Mouse (Mus musculus): ENCODE data around the gene Lima1. TPM values are rescaled to one million over a fixed set of nuclear protein-coding genes. Genes with fewer than 3 reads are reported as not detected.

Lima1 gene
- polyA plus RNA-seq, 2 experiments = 76.0 to 81.2 TPM

DNA sequence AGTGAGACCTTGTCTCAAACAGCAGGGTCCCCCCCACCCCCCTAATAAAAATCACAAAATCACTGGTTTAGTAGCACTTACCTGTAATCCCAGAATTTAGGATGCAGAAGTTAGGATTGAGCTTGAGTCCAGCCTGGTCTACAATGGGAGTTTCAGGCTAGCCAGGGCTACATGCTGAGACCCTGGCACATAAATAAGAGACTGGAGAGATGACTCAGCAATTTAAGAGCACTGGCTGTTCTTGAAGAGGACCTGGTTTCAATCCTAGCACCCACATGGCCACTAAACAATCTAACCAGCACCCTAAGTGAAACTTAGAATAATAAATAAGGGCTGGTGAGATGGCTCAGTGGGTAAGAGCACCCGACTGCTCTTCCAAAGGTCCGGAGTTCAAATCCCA lies 144.1 kb downstream of the Lima1 start:
- Histone ChIP-seq H3K9ac (ENCODE audit: low read depth, low read length, severe bottlenecking) (no peak overlapping the region), H3K4me1 (ENCODE audit: control insufficient read depth, insufficient read depth, low read length) (no peaks in the 10 kb centered on the region), H3K9me3 (ENCODE audit: control insufficient read depth, low read length) (no peaks in the 10 kb centered on the region), H3K4me3 (replicated peaks; ENCODE audit: low read length) (no peak overlapping the region), H3K36me3 (ENCODE audit: control insufficient read depth, insufficient read depth, low read length) (peaks cover 52% of the 10 kb centered on the region), H3K27me3 (ENCODE audit: control insufficient read depth, insufficient read depth, low read length) (no peaks in the 10 kb centered on the region), H3K27ac (replicated peaks; ENCODE audit: low read depth, low read length) (no peak overlapping the region), H3K4me2 (replicated peaks; ENCODE audit: low read depth, low read length, severe bottlenecking) (no peak overlapping the region)
- 95% methylated on average over 2 of the region's 2 CpGs for WGBS
- ATAC-seq (ENCODE audit: low FRiP score, low read depth) (no peak), DNase-seq (ENCODE audit: low spot score) (no peak)
- TF ChIP-seq POLR2A (IDR thresholded peaks at IDR 0.05; ENCODE audit: borderline replicate concordance, extremely low read depth, insufficient read depth, insufficient read length) = no peak

DNA sequence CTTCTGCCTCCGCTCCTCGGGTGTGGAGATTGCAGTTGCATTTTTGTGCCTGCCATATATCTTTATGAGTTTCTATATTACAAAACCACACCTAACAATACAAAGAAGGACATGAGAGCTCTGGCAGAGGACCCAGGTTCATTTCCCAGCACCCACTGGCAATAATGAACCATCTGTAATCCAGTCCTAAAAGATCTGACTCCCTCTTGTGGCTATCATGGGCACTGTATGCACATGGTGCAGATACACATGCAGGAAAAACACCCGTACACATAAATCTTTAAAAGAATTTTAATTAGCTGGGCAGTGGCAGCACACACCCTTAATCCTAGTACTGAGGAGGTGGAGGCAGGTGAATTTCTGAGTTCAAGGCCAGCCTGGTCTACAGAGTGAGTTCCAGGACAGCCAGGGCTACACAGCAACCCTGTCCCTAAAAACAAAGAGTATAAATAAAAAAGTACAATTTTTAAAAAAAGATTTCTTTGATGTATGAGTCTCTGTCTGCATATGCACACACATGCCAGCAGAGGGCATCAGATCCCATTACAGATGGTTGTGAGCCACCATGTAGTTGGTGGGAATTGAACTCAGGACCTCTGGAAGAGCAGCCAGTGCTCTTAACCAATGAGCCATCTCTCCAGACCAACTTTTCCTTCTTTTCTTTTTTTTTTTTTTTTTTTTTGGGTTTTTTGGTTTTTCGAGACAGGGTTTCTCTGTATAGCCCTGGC lies 146.0 kb downstream of the Lima1 start:
- no peak overlapping the region for H3K4me3 ChIP-seq (replicated peaks; ENCODE audit: low read length)
- ATAC-seq (ENCODE audit: low FRiP score, low read depth) = no peak
- H3K4me2 ChIP-seq (replicated peaks; ENCODE audit: low read depth, low read length, severe bottlenecking) = no peak overlapping the region
- peaks cover 7% of the 10 kb centered on the region; the same call in 1 of the 2 replicates for H3K4me1 ChIP-seq (ENCODE audit: control insufficient read depth, insufficient read depth, low read length)
- H3K9ac ChIP-seq (ENCODE audit: low read depth, low read length, severe bottlenecking) = no peak overlapping the region
- H3K9me3 ChIP-seq (ENCODE audit: control insufficient read depth, low read length) = no peaks in the 10 kb centered on the region
- peaks cover 34% of the 10 kb centered on the region for H3K36me3 ChIP-seq (ENCODE audit: control insufficient read depth, insufficient read depth, low read length)
- H3K27ac ChIP-seq (replicated peaks; ENCODE audit: low read depth, low read length) = no peak overlapping the region
- no peak for DNase-seq (ENCODE audit: low spot score)
- WGBS = 96% methylated on average over 3 of the region's 4 CpGs
- no peaks in the 10 kb centered on the region for H3K27me3 ChIP-seq (ENCODE audit: control insufficient read depth, insufficient read depth, low read length)
- TF ChIP-seq POLR2A (IDR thresholded peaks at IDR 0.05; ENCODE audit: borderline replicate concordance, extremely low read depth, insufficient read depth, insufficient read length) = no peak

Other genes with a start within 250 kb of the Lima1 start
- gene Racgap1, start 223.8 kb downstream of the Lima1 start, polyA plus RNA-seq (2012; rRNA removed) = 102 and 107 TPM in 2 replicates
- 82.1 and 92.4 TPM in 2 replicates for gene Racgap1, start 223.8 kb downstream of the Lima1 start, polyA plus RNA-seq (2014; fragmentation: Nextera tagmentation; extraction: Ambion mirVana)
- 3.4 TPM in 2 replicates for gene Asic1, start 205.1 kb downstream of the Lima1 start, polyA plus RNA-seq (2012; rRNA removed)
- gene Asic1, start 205.1 kb downstream of the Lima1 start, polyA plus RNA-seq (2014; fragmentation: Nextera tagmentation; extraction: Ambion mirVana) = 1.4 and 1.9 TPM in 2 replicates
- gene Smarcd1, start 173.3 kb downstream of the Lima1 start, polyA plus RNA-seq (2012; rRNA removed) = 77.1 and 93.5 TPM in 2 replicates
- gene Smarcd1, start 173.3 kb downstream of the Lima1 start, polyA plus RNA-seq (2014; fragmentation: Nextera tagmentation; extraction: Ambion mirVana) = 41.9 and 49.2 TPM in 2 replicates
- 0.63 TPM in 1 of 2 replicates, not detected in the other for gene Gm17349, start 170.0 kb downstream of the Lima1 start, polyA plus RNA-seq (2012; rRNA removed)
- gene Gm17349, start 170.0 kb downstream of the Lima1 start, polyA plus RNA-seq (2014; fragmentation: Nextera tagmentation; extraction: Ambion mirVana) = not detected in 2 replicates
- 1.4 TPM in 2 replicates for gene Gpd1, start 157.9 kb downstream of the Lima1 start, polyA plus RNA-seq (2012; rRNA removed)
- 0.15 and 0.22 TPM in 2 replicates for gene Gpd1, start 157.9 kb downstream of the Lima1 start, polyA plus RNA-seq (2014; fragmentation: Nextera tagmentation; extraction: Ambion mirVana)
- 157 and 199 TPM in 2 replicates for gene Cox14, start 149.8 kb downstream of the Lima1 start, polyA plus RNA-seq (2012; rRNA removed)
- gene Cox14, start 149.8 kb downstream of the Lima1 start, polyA plus RNA-seq (2014; fragmentation: Nextera tagmentation; extraction: Ambion mirVana) = 174 and 194 TPM in 2 replicates
- 75.1 and 89.2 TPM in 2 replicates for gene Cers5, start 102.6 kb downstream of the Lima1 start, polyA plus RNA-seq (2012; rRNA removed)
- 84.9 and 85.8 TPM in 2 replicates for gene Cers5, start 102.6 kb downstream of the Lima1 start, polyA plus RNA-seq (2014; fragmentation: Nextera tagmentation; extraction: Ambion mirVana)
- gene Fam186a, start 91.6 kb upstream of the Lima1 start, polyA plus RNA-seq (2012; rRNA removed) = 0.05 and 0.06 TPM in 2 replicates
- gene Fam186a, start 91.6 kb upstream of the Lima1 start, polyA plus RNA-seq (2014; fragmentation: Nextera tagmentation; extraction: Ambion mirVana) = 0.11 TPM in 1 of 2 replicates, not detected in the other
- 25.4 and 29.3 TPM in 2 replicates for gene Larp4, start 94.6 kb upstream of the Lima1 start, polyA plus RNA-seq (2012; rRNA removed)
- 32.6 and 33.4 TPM in 2 replicates for gene Larp4, start 94.6 kb upstream of the Lima1 start, polyA plus RNA-seq (2014; fragmentation: Nextera tagmentation; extraction: Ambion mirVana)
- gene Dip2b, start 163.2 kb upstream of the Lima1 start, polyA plus RNA-seq (2012; rRNA removed) = 13.0 and 14.2 TPM in 2 replicates
- gene Dip2b, start 163.2 kb upstream of the Lima1 start, polyA plus RNA-seq (2014; fragmentation: Nextera tagmentation; extraction: Ambion mirVana) = 15.0 and 16.5 TPM in 2 replicates